Mouse (Mus musculus) midbrain, embryonic 14.5 days (tissue): ENCODE data around the gene Polr1d. TPM values are rescaled to one million over a fixed set of nuclear protein-coding genes. Genes with fewer than 3 reads are reported as not detected.

Experiments
- ATAC-seq: fragments of 200-750 bp; cut with Nextera tagmentation; 2 replicates; pipeline ENCODE4 v1.8.0; 2017; ENCODE audit warnings: moderate number of reproducible peaks, moderate library complexity; ENCODE audit not compliant: low FRiP score, low TSS enrichment
- DNase-seq: peaks from one replicate; pipeline ENCODE4 v3.0.0-alpha.2; 2015
- H3K27ac ChIP-seq: fragments of 300-500 bp; sonication (generic); replicated peaks from 2 replicates; pipeline ENCODE4 v1.5.1; 2014; ENCODE audit warnings: mild to moderate bottlenecking, low read depth, low read length, moderate library complexity
- H3K27me3 ChIP-seq: fragments of 300-500 bp; sonication (generic); 2 replicates; pipeline ENCODE4 v1.6.1; 2014; ENCODE audit warnings: low read length, control low read depth, mixed read lengths; ENCODE audit not compliant: control insufficient read depth, insufficient read depth
- H3K36me3 ChIP-seq: fragments of 300-500 bp; sonication (generic); 2 replicates; pipeline ENCODE4 v1.6.1; 2014; ENCODE audit warnings: low read length, control low read depth; ENCODE audit not compliant: control insufficient read depth, insufficient read depth
- H3K4me1 ChIP-seq: fragments of 300-500 bp; sonication (generic); 2 replicates; pipeline ENCODE4 v1.6.1; 2014; ENCODE audit warnings: mild to moderate bottlenecking, antibody characterized with exemption, low read length, control low read depth; ENCODE audit not compliant: control insufficient read depth, insufficient read depth
- H3K4me2 ChIP-seq: fragments of 300-500 bp; sonication (generic); 2 replicates; pipeline ENCODE4 v1.6.1; 2014; ENCODE audit warnings: mild to moderate bottlenecking, low read length, moderate library complexity
- H3K4me3 ChIP-seq: fragments of 300-500 bp; sonication (generic); replicated peaks from 2 replicates; pipeline ENCODE4 v1.5.1; 2014; ENCODE audit warnings: low read depth, low read length
- H3K9ac ChIP-seq: fragments of 300-500 bp; sonication (generic); replicated peaks from 2 replicates; pipeline ENCODE4 v1.6.1; 2014; ENCODE audit warnings: mild to moderate bottlenecking, low read length, moderate library complexity
- H3K9me3 ChIP-seq: fragments of 300-500 bp; sonication (generic); 2 replicates; pipeline ENCODE4 v1.6.1; 2016; ENCODE audit warnings: low read length, control low read depth, mixed read lengths; ENCODE audit not compliant: control insufficient read depth
- WGBS: fragments of 180-500 bp; shearing (Covaris S2); extraction: QIAGEN DNeasy Blood & Tissue Kit; methylation state at CpG from one replicate; pipeline ENCODE4 v1.1.7; 2014; 5-methylcytosine and 5-hydroxymethylcytosine counted together
- polyA plus RNA-seq: library from polyadenylated mRNA; unstranded; fragments of >200 nt; fragmentation: Nextera tagmentation; extraction: Ambion mirVana; gene quantifications from 2 replicates; pipeline ENCODE4 v1.2.1, GENCODE M21; 2014

Polr1d gene
- polyA plus RNA-seq, 1 experiment from 2014 or later: 102 TPM

DNA sequence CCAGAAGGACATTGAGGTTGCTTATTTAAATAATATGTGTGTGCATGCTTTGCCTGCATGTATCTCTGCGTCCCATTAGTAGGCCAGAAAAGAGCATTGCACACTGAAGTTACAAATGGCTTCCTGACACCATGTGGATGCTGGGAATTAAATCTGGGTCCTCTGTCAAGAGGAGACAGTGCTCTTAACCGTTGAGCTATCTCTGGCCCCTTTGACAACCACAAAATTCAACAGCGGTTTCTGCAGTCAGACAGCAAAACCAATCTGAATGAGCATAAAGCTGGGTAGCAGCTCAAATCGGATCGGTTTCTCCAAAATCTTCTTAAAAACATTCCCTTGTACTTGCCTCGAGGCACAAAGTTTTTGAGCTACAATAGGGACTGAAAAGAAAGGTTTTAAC, 23.8 kb upstream of the Polr1d start:
- Histone ChIP-seq H3K9ac (no peak overlapping the region), H3K36me3 (no peaks in the 10 kb centered on the region), H3K4me1 (no peaks in the 10 kb centered on the region), H3K4me3 (no peak overlapping the region), H3K27ac (no peak overlapping the region), H3K9me3 (no peaks in the 10 kb centered on the region), H3K4me2 (no peak overlapping the region), H3K27me3 (no peaks in the 10 kb centered on the region)
- WGBS: 83% methylated on average over 6 of the region's 6 CpGs
- DNase-seq (no peak), ATAC-seq (no peak)

GRCm38 (mm10) chr5:147053481-147053880, 23.4 kb upstream of the Polr1d start:
- no peaks in the 10 kb centered on the region for H3K36me3 ChIP-seq
- H3K4me2 ChIP-seq: no peak overlapping the region
- H3K9me3 ChIP-seq: no peaks in the 10 kb centered on the region
- no peaks in the 10 kb centered on the region for H3K27me3 ChIP-seq
- H3K4me1 ChIP-seq: no peaks in the 10 kb centered on the region
- 88% methylated on average over 3 of the region's 3 CpGs for WGBS
- no peak overlapping the region for H3K9ac ChIP-seq
- DNase-seq (no peak), ATAC-seq (no peak)
- H3K4me3 ChIP-seq: no peak overlapping the region
- no peak overlapping the region for H3K27ac ChIP-seq

DNA sequence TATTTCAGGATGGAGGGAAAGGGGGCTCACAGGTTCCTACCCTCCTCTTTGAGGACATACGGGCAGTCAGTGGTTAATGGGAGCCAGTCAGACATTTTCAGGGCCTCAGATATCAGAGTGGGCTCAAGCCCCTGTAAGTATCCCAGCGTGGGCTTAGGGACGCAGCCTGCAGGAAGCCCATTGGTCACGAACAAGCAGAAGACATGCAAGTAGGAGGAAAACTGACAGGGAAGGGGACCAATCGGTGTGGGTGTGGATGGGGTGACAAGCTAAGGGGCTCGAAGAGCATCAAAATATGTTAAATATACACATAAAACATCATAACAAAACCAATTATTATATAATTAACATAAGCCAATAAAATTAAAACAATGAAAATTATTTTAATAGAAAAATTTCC, 22.5 kb upstream of the Polr1d start:
- ATAC-seq: no peak
- Histone ChIP-seq H3K4me1 (no peaks in the 10 kb centered on the region), H3K4me2 (no peak overlapping the region), H3K27me3 (no peaks in the 10 kb centered on the region), H3K9me3 (no peaks in the 10 kb centered on the region), H3K9ac (no peak overlapping the region), H3K4me3 (no peak overlapping the region), H3K36me3 (no peaks in the 10 kb centered on the region), H3K27ac (no peak overlapping the region)
- WGBS: 90% methylated on average over 6 of the region's 6 CpGs
- no peak for DNase-seq

- Histone ChIP-seq H3K4me2 (no peak overlapping the region), H3K27me3 (no peaks in the 10 kb centered on the region), H3K9ac (no peak overlapping the region), H3K27ac (no peak overlapping the region), H3K4me3 (no peak overlapping the region), H3K4me1 (no peaks in the 10 kb centered on the region), H3K9me3 (no peaks in the 10 kb centered on the region), H3K36me3 (no peaks in the 10 kb centered on the region)
- DNase-seq: peak; percentile 28
- 84% methylated on average over 2 of the region's 2 CpGs for WGBS
- no peak for ATAC-seq
Measured at GRCm38 (mm10) chr5:147054747-147055270, 22.0 kb upstream of the Polr1d start.

GRCm38 (mm10) chr5:147055572-147056245, 21.1 kb upstream of the Polr1d start:
- H3K4me1 ChIP-seq: no peaks in the 10 kb centered on the region
- no peak overlapping the region for H3K27ac ChIP-seq
- H3K27me3 ChIP-seq: no peaks in the 10 kb centered on the region
- no peak overlapping the region for H3K9ac ChIP-seq
- H3K9me3 ChIP-seq: no peaks in the 10 kb centered on the region
- WGBS: 88% methylated on average over 6 of the region's 6 CpGs
- no peak overlapping the region for H3K4me3 ChIP-seq
- H3K4me2 ChIP-seq: no peak overlapping the region
- no peak for DNase-seq
- ATAC-seq: no peak
- H3K36me3 ChIP-seq: no peaks in the 10 kb centered on the region

- no peak overlapping the region for H3K4me3 ChIP-seq
- H3K36me3 ChIP-seq: no peaks in the 10 kb centered on the region
- WGBS: 84% methylated on average over 10 of the region's 10 CpGs
- H3K27ac ChIP-seq: no peak overlapping the region
- no peak overlapping the region for H3K4me2 ChIP-seq
- no peaks in the 10 kb centered on the region for H3K27me3 ChIP-seq
- no peaks in the 10 kb centered on the region for H3K9me3 ChIP-seq
- DNase-seq (no peak), ATAC-seq (no peak)
- no peaks in the 10 kb centered on the region for H3K4me1 ChIP-seq
- H3K9ac ChIP-seq: no peak overlapping the region
Measured at GRCm38 (mm10) chr5:147056712-147057290, 20.0 kb upstream of the Polr1d start.

- ATAC-seq (no peak), DNase-seq (no peak)
- no peaks in the 10 kb centered on the region for H3K9me3 ChIP-seq
Measured at GRCm38 (mm10) chr5:147057626-147058414, 19.0 kb upstream of the Polr1d start.

DNA sequence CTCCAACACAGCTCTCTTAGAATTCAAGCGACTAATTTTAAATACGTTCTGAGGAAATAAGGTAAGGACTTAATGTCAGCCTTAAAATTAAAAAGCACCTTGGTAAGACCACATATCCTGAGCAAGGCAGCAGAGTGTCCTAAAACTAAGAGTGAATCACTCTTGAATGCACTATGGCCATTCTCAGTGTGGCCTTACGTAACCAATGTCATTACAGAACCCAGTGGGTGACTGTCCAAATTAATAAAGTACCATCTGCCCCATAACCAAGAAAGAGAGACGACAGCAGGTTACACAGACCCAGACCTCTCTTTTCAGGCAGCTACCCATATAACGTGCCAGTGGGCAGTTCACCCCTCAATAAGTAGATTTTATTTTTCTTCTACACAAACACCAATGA, 18.2 kb upstream of the Polr1d start:
- Histone ChIP-seq H3K27me3 (no peaks in the 10 kb centered on the region), H3K9ac (no peak overlapping the region), H3K4me3 (no peak overlapping the region), H3K36me3 (no peaks in the 10 kb centered on the region), H3K9me3 (no peaks in the 10 kb centered on the region), H3K27ac (no peak overlapping the region), H3K4me2 (no peak overlapping the region), H3K4me1 (no peaks in the 10 kb centered on the region)
- DNase-seq (no peak), ATAC-seq (no peak)
- WGBS: 88% methylated on average over 5 of the region's 5 CpGs

More at GRCm38 (mm10) chr5:147057626-147058414, 19.0 kb upstream of the Polr1d start:
- Histone ChIP-seq H3K9ac (no peak overlapping the region), H3K4me2 (no peak overlapping the region), H3K27ac (no peak overlapping the region), H3K4me3 (no peak overlapping the region), H3K27me3 (no peaks in the 10 kb centered on the region), H3K36me3 (no peaks in the 10 kb centered on the region), H3K4me1 (no peaks in the 10 kb centered on the region)
- WGBS: 92% methylated on average over 9 of the region's 9 CpGs
